Mouse (Mus musculus) midbrain, embryonic 11.5 days (tissue): Measurements from ENCODE around the gene Tmcc1. TPM values are rescaled to one million over a fixed set of nuclear protein-coding genes. Genes with fewer than 3 reads are reported as not detected.

Source experiments
- ATAC-seq: fragments of 200-750 bp; cut with Nextera tagmentation; 2 replicates; pipeline ENCODE4 v1.8.0; 2017; ENCODE audit warnings: moderate TSS enrichment, moderate library complexity; ENCODE audit not compliant: low FRiP score
- DNase-seq: peaks from one replicate; pipeline ENCODE4 v3.0.0; 2015; ENCODE audit warnings: low spot score; ENCODE audit errors: missing footprints
- H3K27ac ChIP-seq: fragments of 300-500 bp; sonication (generic); 2 replicates; pipeline ENCODE4 v1.5.1; 2014; ENCODE audit warnings: low read depth, low read length
- H3K27me3 ChIP-seq: fragments of 300-500 bp; sonication (generic); 2 replicates; pipeline ENCODE4 v1.6.1; 2014; ENCODE audit warnings: mild to moderate bottlenecking, low read length, moderate library complexity, mixed read lengths; ENCODE audit not compliant: control insufficient read depth, insufficient read depth
- H3K36me3 ChIP-seq: fragments of 300-500 bp; sonication (generic); 2 replicates; pipeline ENCODE4 v1.6.1; 2014; ENCODE audit warnings: mild to moderate bottlenecking, low read length, moderate library complexity, mixed read lengths; ENCODE audit not compliant: control insufficient read depth, insufficient read depth
- H3K4me1 ChIP-seq: fragments of 300-500 bp; sonication (generic); 2 replicates; pipeline ENCODE4 v1.6.1; 2014; ENCODE audit warnings: low read length; ENCODE audit not compliant: control insufficient read depth, insufficient read depth
- H3K4me2 ChIP-seq: fragments of 300-500 bp; sonication (generic); 2 replicates; pipeline ENCODE4 v1.6.1; 2014; ENCODE audit warnings: mild to moderate bottlenecking, moderate library complexity
- H3K4me3 ChIP-seq: fragments of 300-500 bp; sonication (generic); 2 replicates; pipeline ENCODE4 v1.5.1; 2014; ENCODE audit warnings: low read depth, low read length
- H3K9ac ChIP-seq: fragments of 300-500 bp; sonication (generic); 2 replicates; pipeline ENCODE4 v1.6.1; 2014; ENCODE audit warnings: low read length
- H3K9me3 ChIP-seq: fragments of 300-500 bp; sonication (generic); 2 replicates; pipeline ENCODE4 v1.6.1; 2016; ENCODE audit warnings: low read length; ENCODE audit not compliant: control insufficient read depth
- WGBS: fragments of 180-500 bp; shearing (Covaris S2); extraction: QIAGEN DNeasy Blood & Tissue Kit; methylation state at CpG from one replicate; pipeline ENCODE4 v1.1.7; 2014; 5-methylcytosine and 5-hydroxymethylcytosine counted together
- polyA plus RNA-seq: library from polyadenylated mRNA; unstranded; fragments of >200 nt; fragmentation: Nextera tagmentation; extraction: Ambion mirVana; gene quantifications from 2 replicates; pipeline ENCODE4 v1.2.1, GENCODE M21; 2014

Gene Tmcc1
- polyA plus RNA-seq, 1 experiment from 2014 or later = 18.9 TPM

GRCm38 (mm10) chr6:116199682-116200081 is 6.4 kb upstream of the Tmcc1 start:
- no peak for DNase-seq
- H3K9me3 ChIP-seq = no peaks in the 10 kb centered on the region
- 79% methylated on average over 2 of the region's 2 CpGs for WGBS

DNA sequence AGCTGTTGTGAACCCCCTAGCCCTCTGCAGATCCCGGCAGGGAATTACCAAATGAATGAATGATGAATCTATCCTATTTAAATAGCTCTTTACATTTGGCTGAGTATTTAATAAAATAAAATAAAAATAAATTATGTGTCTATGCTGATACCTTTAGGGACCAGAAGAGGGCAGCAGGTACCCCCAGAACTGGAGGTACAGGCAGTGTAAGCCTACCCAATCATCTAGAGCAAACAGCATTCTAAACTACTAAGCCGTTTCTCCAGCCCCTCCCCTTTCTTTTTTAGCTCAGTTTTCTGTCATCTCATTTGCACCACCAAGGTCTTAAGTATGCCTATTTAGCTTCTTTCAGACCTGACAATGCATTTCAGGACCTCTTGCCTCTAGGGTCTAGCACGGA is 4.9 kb upstream of the Tmcc1 start:
- DNase-seq (no peak), ATAC-seq (no peak)
- H3K36me3 ChIP-seq = no peaks in the 10 kb centered on the region
- no peak overlapping the region for H3K4me3 ChIP-seq
- no peaks in the 10 kb centered on the region for H3K9me3 ChIP-seq
- H3K27me3 ChIP-seq = no peaks in the 10 kb centered on the region
- no peaks in the 10 kb centered on the region for H3K4me1 ChIP-seq
- 28% methylated on average over 3 of the region's 3 CpGs for WGBS
- H3K9ac ChIP-seq = no peak overlapping the region
- no peak overlapping the region for H3K4me2 ChIP-seq
- no peak overlapping the region for H3K27ac ChIP-seq

More at GRCm38 (mm10) chr6:116199682-116200081, 6.4 kb upstream of the Tmcc1 start:
- H3K27ac ChIP-seq = no peak overlapping the region
- H3K4me1 ChIP-seq = no peaks in the 10 kb centered on the region
- ATAC-seq = no peak
- no peak overlapping the region for H3K9ac ChIP-seq
- H3K4me2 ChIP-seq = no peak overlapping the region
- H3K36me3 ChIP-seq = no peaks in the 10 kb centered on the region
- no peaks in the 10 kb centered on the region for H3K27me3 ChIP-seq
- no peak overlapping the region for H3K4me3 ChIP-seq

GRCm38 (mm10) chr6:116195811-116196210 is 2.5 kb upstream of the Tmcc1 start:
- Histone ChIP-seq H3K27me3 (no peaks in the 10 kb centered on the region), H3K36me3 (no peaks in the 10 kb centered on the region), H3K9me3 (no peaks in the 10 kb centered on the region), H3K27ac (no peak overlapping the region), H3K9ac (no peak overlapping the region), H3K4me2 (no peak overlapping the region), H3K4me3 (no peak overlapping the region), H3K4me1 (peaks cover 11% of the 10 kb centered on the region)
- no peak for ATAC-seq
- DNase-seq = no peak
- 63% methylated on average over 8 of the region's 8 CpGs for WGBS

DNA sequence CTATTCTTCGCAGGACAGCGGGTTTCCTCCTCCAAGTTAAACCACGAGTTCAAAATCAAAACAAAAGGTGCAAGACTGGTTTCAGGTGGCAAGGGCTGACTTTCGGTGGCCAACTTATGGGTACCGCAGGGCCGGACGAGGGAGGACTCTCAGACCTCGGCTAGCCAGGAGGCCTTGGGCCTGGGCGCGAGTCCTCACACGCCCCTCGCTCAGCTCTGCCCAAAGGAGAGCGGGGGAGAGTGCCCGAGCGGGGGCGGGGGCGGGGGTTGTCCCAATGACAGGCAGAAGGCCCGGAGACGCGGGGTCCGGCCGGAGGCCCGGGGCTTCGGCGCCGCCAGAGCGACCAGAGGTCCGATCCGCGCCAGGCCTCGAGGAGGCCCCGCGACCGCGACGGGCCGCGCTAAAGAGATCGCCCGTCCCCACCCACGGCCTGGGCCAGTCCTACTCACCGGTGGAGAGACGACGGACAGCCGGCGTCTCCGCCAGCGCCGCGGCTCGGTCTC is 426 bp downstream of the Tmcc1 start:
- Histone ChIP-seq H3K36me3 (no peaks in the 10 kb centered on the region), H3K27ac (peak overlapping the region; percentile 75), H3K9me3 (no peaks in the 10 kb centered on the region), H3K9ac (peak overlapping the region; percentile 91), H3K4me2 (peak overlapping the region; percentile 70), H3K27me3 (no peaks in the 10 kb centered on the region), H3K4me3 (peak overlapping the region; percentile 87), H3K4me1 (peaks cover 11% of the 10 kb centered on the region)
- WGBS = under 1% methylated on average over 44 of the region's 51 CpGs
- ATAC-seq = peak; percentile 92
- DNase-seq = peak; percentile 96

DNA sequence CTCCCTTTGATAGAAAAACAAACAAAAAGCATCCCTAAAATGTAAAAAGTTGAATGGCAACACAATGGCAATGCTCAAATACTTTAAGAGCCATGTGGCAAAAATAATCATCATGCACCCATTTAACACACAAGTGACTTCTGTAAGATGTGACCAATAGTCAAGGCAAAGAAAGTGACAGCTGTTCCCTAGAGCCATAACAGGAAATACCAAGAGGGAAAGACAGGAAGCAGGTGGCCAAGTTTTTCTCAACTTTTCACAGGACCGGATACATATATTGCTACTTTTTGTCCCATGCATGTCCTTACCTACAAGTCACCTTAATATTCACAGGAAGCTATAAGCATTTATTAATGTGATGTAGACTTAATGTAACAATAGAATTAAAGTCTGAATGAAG is 3.9 kb downstream of the Tmcc1 start:
- 88% methylated on average over 1 of the region's 1 CpGs for WGBS
- no peak overlapping the region for H3K9ac ChIP-seq
- H3K36me3 ChIP-seq = no peaks in the 10 kb centered on the region
- DNase-seq (no peak), ATAC-seq (no peak)
- H3K4me2 ChIP-seq = no peak overlapping the region
- H3K27ac ChIP-seq = no peak overlapping the region
- H3K9me3 ChIP-seq = no peaks in the 10 kb centered on the region
- H3K27me3 ChIP-seq = no peaks in the 10 kb centered on the region
- H3K4me3 ChIP-seq = no peak overlapping the region
- peaks cover 11% of the 10 kb centered on the region for H3K4me1 ChIP-seq

DNA sequence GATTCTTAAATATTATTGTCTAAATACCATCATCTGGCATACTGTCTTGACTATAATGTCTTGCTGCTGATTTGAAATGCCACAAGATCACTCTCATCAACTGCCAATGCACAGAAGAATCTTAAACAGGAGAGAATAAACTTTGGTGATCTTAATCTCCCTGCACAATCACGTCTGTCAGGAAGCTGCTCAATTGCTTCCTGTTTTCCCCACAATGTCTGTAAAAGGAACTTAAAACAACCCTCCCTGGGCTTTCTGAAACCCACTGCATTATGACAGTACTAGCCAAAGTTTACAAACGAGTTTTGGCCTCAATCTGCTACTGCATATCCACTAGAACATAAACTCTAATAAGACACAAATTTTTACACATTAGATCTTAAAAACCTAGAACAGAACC is 6.8 kb downstream of the Tmcc1 start:
- no peak overlapping the region for H3K27ac ChIP-seq
- 49% methylated on average over 2 of the region's 2 CpGs for WGBS
- H3K4me1 ChIP-seq = peaks cover 5% of the 10 kb centered on the region
- no peak for ATAC-seq
- H3K9me3 ChIP-seq = no peaks in the 10 kb centered on the region
- H3K36me3 ChIP-seq = no peaks in the 10 kb centered on the region
- no peak overlapping the region for H3K9ac ChIP-seq
- no peaks in the 10 kb centered on the region for H3K27me3 ChIP-seq
- DNase-seq = no peak
- no peak overlapping the region for H3K4me2 ChIP-seq
- no peak overlapping the region for H3K4me3 ChIP-seq

DNA sequence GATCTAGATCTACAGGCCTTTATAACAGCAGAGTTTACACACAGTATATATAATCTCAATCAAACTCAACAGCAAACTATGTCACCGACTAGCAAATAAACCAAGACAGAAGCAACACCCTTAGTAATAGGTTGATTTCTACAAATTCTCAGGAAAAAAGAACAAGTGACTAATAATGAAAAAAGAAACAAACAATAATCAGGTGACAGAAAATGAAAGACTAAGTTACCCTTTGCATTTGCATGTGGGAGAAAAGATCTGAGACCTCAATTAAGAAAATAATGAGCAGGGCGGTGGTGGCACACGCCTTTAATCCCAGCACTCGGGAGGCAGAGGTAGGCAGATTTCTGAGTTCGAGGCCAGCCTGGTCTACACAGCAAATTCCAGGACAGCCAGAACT is 9.8 kb downstream of the Tmcc1 start:
- no peaks in the 10 kb centered on the region for H3K27me3 ChIP-seq
- H3K4me1 ChIP-seq = no peaks in the 10 kb centered on the region
- ATAC-seq (no peak), DNase-seq (no peak)
- no peaks in the 10 kb centered on the region for H3K9me3 ChIP-seq
- H3K4me2 ChIP-seq = no peak overlapping the region
- no peak overlapping the region for H3K9ac ChIP-seq
- H3K4me3 ChIP-seq = no peak overlapping the region
- H3K36me3 ChIP-seq = no peaks in the 10 kb centered on the region
- no peak overlapping the region for H3K27ac ChIP-seq
- 92% methylated on average over 5 of the region's 5 CpGs for WGBS

GRCm38 (mm10) chr6:116180731-116181130 is 12.6 kb downstream of the Tmcc1 start:
- H3K9ac ChIP-seq = no peak overlapping the region
- H3K4me1 ChIP-seq = no peaks in the 10 kb centered on the region
- no peak overlapping the region for H3K27ac ChIP-seq
- no peak overlapping the region for H3K4me2 ChIP-seq
- ATAC-seq = no peak
- DNase-seq = no peak
- H3K9me3 ChIP-seq = no peaks in the 10 kb centered on the region
- H3K4me3 ChIP-seq = no peak overlapping the region
- H3K36me3 ChIP-seq = no peaks in the 10 kb centered on the region
- no peaks in the 10 kb centered on the region for H3K27me3 ChIP-seq
- WGBS = 75% methylated on average over 3 of the region's 3 CpGs

- ATAC-seq (no peak), DNase-seq (no peak)
- no peaks in the 10 kb centered on the region for H3K9me3 ChIP-seq
- H3K4me1 ChIP-seq = no peaks in the 10 kb centered on the region
- H3K27me3 ChIP-seq = no peaks in the 10 kb centered on the region
- H3K27ac ChIP-seq = no peak overlapping the region
- no peak overlapping the region for H3K9ac ChIP-seq
- WGBS = 93% methylated on average over 2 of the region's 2 CpGs
- no peaks in the 10 kb centered on the region for H3K36me3 ChIP-seq
- no peak overlapping the region for H3K4me3 ChIP-seq
- no peak overlapping the region for H3K4me2 ChIP-seq
Observed at GRCm38 (mm10) chr6:116178376-116178775, 14.9 kb downstream of the Tmcc1 start.
